Mouse (Mus musculus) testis, adult 2 months (tissue): ENCODE data around the gene Rhno1. TPM values are rescaled to one million over a fixed set of nuclear protein-coding genes. Genes with fewer than 3 reads are reported as not detected.

Source experiments
- H3K27ac ChIP-seq: fragments of 200-500 bp; 2 replicates; pipeline ENCODE4 v1.5.1; 2012; ENCODE audit warnings: low read depth, low read length; ENCODE audit not compliant: control insufficient read depth, insufficient read depth
- H3K27me3 ChIP-seq: fragments of 200-500 bp; 2 replicates; pipeline ENCODE4 v1.6.1; 2012; ENCODE audit warnings: mild to moderate bottlenecking, low read length, moderate library complexity; ENCODE audit not compliant: control insufficient read depth, insufficient read depth
- H3K36me3 ChIP-seq: fragments of 200-500 bp; 2 replicates; pipeline ENCODE4 v1.6.1; 2012; ENCODE audit warnings: mild to moderate bottlenecking, low read length; ENCODE audit not compliant: control insufficient read depth, insufficient read depth
- H3K4me1 ChIP-seq: fragments of 200-500 bp; 2 replicates; pipeline ENCODE4 v1.6.1; 2012; ENCODE audit warnings: low read length; ENCODE audit not compliant: control insufficient read depth, insufficient read depth
- H3K4me3 ChIP-seq: fragments of 200-500 bp; 2 replicates; pipeline ENCODE4 v1.5.1; 2012; ENCODE audit warnings: low read depth, mild to moderate bottlenecking, low read length, moderate library complexity, mixed read lengths; ENCODE audit not compliant: control insufficient read depth
- CTCF ChIP-seq: fragments of 200-500 bp; IDR thresholded peaks from 2 replicates; pipeline ENCODE4 v1.5.1; 2012; ENCODE audit warnings: low read depth, mild to moderate bottlenecking, inconsistent platforms, low read length, moderate library complexity; ENCODE audit not compliant: control insufficient read depth, insufficient read depth, insufficient replicate concordance
- POLR2A ChIP-seq: fragments of 200-500 bp; IDR thresholded peaks from 2 replicates; pipeline ENCODE4 v1.6.1; 2012; ENCODE audit warnings: low read depth, mild to moderate bottlenecking, inconsistent platforms, low read length, moderate library complexity; ENCODE audit not compliant: control insufficient read depth
- polyA plus RNA-seq: library from polyadenylated mRNA; depleted of rRNA; stranded (reverse); fragments of >200 nt; gene quantifications from 2 replicates; pipeline ENCODE4 v1.2.3, GENCODE M21; 2012

Rhno1 gene
- polyA plus RNA-seq, 1 experiment = 47.9 TPM

DNA sequence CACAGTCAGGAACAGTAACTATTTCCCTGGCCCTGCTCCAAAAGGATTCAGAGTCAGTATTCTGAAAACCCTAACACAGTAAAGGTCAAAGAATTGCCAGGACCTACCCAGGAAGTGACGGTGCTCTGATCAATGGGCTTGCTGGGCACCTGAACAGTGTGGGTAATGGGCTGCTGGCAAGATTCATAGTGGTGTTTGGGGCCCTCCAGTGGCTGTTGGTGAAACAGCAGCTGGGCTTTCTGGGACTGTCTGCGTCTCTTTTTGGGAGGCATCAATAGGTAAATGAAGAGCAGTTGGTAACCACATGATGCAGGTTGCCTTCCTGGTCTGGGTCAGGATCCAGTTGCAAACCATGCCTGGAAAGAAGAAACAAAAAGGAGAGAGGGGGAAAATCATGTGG lies 3.7 kb downstream of the Rhno1 start:
- H3K27me3 ChIP-seq = no peaks in the 10 kb centered on the region
- H3K36me3 ChIP-seq = no peaks in the 10 kb centered on the region
- no peak overlapping the region for H3K4me3 ChIP-seq
- H3K4me1 ChIP-seq = peaks cover 14% of the 10 kb centered on the region
- H3K27ac ChIP-seq = no peak overlapping the region
- TF ChIP-seq CTCF = peak; percentile 63; the same call in 1 of the 2 replicates
- no peak for TF ChIP-seq POLR2A

DNA sequence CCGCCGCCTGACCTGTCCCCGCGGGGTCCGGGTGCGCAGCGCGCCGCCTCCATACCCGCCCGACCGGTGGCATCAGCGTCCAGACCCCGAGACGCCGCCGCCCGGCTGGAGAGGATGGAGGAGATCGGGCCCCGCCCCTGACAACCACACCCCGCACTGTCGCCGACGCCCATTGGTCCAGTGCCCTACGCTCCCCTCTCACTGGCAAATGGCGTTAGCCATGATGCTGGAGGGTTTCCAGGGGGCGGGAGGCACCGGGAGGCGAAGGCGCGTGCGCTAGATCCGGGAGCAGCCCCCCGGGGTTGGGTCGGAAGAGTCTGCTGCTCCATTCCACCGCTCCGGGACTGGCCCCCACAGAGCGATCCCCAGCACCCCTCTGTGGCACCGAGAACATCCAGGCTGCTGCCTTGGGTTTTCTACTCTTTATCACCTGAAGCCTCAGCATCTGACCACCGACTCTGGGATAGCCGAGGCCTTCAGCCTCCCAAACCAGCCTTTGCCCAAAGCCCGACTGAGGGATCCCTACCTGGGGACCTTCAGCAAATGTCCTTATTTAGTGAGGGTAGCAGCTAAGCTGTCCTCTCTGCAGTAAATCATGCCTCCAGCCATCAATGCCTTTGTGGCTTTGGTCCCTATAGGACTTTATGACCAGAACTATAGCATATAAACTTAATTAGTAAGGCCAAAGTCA lies 6.8 kb downstream of the Rhno1 start, which contains the start of gene Tulp3:
TSS of gene Tulp3 (minus strand) at position 126 of the 691 bp plus-strand sequence.
- TF ChIP-seq CTCF (no peak), POLR2A (peak; percentile 53)
- H3K4me3 ChIP-seq = peak within 1 kb of the TSS; percentile 80
- peaks cover 10% of the 10 kb centered on the region for H3K4me1 ChIP-seq
- no peaks in the 10 kb centered on the region for H3K27me3 ChIP-seq
- no peaks in the 10 kb centered on the region for H3K36me3 ChIP-seq
- peak within 1 kb of the TSS; percentile 21 for H3K27ac ChIP-seq

DNA sequence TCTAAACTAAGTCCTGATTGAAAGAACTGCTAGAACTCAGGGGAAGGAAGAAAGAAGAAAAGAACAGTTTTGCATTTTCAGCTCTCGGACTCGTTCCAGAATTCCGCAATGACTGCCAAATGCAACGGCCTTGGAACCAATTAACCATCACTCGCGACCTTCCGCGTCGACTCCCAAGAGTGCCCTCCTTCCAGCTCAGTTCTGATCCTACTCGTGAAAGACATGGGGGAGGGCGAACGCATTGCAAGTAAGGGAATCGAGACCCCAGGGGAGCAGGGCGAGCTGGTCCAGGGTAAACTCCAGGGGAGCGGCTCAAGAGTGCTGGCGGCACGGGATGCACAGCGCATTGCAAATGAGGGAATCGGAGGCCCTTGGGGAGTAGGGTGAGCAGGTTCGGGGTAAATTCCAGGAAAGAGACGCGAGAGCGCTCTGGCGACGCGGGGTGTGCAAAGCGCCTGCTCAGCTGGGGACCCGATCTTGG lies 7.5 kb downstream of the Rhno1 start:
- H3K27ac ChIP-seq = peak overlapping the region; percentile 21
- H3K27me3 ChIP-seq = no peaks in the 10 kb centered on the region
- TF ChIP-seq POLR2A = no peak
- TF ChIP-seq CTCF = no peak
- no peaks in the 10 kb centered on the region for H3K36me3 ChIP-seq
- H3K4me1 ChIP-seq = peaks cover 10% of the 10 kb centered on the region
- H3K4me3 ChIP-seq = peak overlapping the region; percentile 80

DNA sequence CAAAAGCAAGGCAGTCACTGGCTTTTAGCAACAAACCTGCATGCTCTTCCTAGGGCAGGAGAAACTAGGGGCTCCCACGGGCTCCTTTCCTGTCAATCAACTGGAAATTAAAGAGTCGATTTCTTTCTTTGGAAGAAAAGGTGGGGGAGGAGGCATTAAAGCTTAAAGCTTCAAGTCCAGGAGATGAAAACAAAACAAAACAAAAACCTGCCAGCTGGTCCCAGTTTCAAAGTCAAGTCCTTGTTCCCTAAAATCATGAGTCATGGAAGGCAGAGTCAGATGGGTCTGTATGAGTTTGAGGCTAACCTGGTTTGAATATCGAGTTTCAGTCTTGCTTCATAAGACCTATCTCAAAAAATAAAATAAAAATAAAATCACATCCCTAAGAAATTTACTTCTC lies 8.6 kb downstream of the Rhno1 start:
- no peak for TF ChIP-seq CTCF
- Histone ChIP-seq H3K27ac (no peak overlapping the region), H3K27me3 (no peaks in the 10 kb centered on the region), H3K36me3 (no peaks in the 10 kb centered on the region), H3K4me1 (peaks cover 10% of the 10 kb centered on the region), H3K4me3 (no peak overlapping the region)

DNA sequence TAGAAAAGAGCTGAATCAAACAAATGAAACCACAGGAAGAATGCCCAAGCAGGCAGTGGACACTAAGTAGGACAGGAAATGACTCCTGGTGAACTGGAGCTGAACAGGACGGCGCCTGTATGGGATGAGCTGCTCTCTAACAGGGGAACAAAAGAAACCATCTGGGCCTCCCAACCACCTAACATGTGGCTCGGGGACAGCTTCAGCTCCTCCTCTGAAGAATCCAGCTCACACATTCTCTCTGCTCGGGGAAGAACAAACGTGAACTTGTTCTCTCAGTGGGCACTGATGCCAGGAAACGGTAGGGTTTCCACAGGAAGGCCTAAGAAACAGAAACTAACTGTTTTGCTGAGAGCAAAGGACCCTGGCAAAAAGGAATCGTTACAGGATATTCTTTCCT lies 13.0 kb downstream of the Rhno1 start:
- TF ChIP-seq CTCF (no peak), POLR2A (no peak)
- H3K4me1 ChIP-seq = peaks cover 2% of the 10 kb centered on the region; the same call in 1 of the 2 replicates
- H3K27me3 ChIP-seq = no peaks in the 10 kb centered on the region
- no peak overlapping the region for H3K27ac ChIP-seq
- no peak overlapping the region for H3K4me3 ChIP-seq
- H3K36me3 ChIP-seq = no peaks in the 10 kb centered on the region

DNA sequence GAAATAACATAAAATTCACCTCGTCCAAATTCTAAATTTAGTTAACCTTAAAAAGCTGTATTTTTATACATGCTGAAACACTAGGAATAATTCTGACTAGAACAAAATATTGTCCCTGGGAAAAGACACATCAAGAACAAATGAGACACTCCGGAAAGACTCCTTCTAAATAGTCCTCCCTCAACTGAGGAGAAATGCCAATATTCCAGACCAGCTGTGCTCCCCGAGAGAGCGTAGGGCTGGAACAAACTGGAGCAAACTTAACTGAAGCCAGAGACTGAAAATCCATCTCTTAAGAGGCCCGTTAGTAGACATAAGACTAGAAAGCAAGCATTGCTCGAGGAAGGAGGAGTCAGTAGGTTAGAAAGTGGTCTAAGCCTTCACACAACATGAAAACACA lies 15.9 kb downstream of the Rhno1 start:
- TF ChIP-seq POLR2A (no peak), CTCF (no peak)
- Histone ChIP-seq H3K27ac (no peak overlapping the region; the same call in 1 of the 2 replicates), H3K4me1 (no peaks in the 10 kb centered on the region), H3K36me3 (no peaks in the 10 kb centered on the region), H3K4me3 (no peak overlapping the region), H3K27me3 (no peaks in the 10 kb centered on the region)

DNA sequence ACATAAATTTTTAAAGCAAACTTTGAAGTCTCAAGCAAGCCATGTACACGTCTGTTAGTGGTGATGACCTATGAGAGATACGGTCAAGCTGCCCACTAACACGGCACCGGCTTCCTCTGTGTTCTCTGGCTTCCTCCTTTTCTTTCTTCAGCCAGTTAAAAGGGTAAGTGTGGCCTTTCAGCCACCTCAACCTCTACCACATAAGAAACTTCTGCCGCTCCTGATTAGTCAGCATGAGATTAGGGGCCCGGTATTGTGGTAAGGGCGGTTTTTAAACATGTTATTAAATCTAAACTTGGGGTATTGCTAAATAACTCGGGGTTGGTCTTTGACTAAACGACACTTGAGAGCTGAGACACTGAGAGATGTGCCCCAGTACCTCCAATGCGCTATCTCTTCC lies 17.1 kb downstream of the Rhno1 start:
- TF ChIP-seq CTCF (no peak), POLR2A (no peak)
- H3K4me1 ChIP-seq = no peaks in the 10 kb centered on the region
- no peak overlapping the region for H3K27ac ChIP-seq
- no peaks in the 10 kb centered on the region for H3K27me3 ChIP-seq
- no peaks in the 10 kb centered on the region for H3K36me3 ChIP-seq
- no peak overlapping the region for H3K4me3 ChIP-seq
